Mouse (Mus musculus): ENCODE results near the gene Crtam.

Gene Crtam

GRCm38 (mm10) chr9:41028470-41028869 is 24.0 kb upstream of the Crtam start:
- no peak for TF ChIP-seq GATA4 (IDR thresholded peaks at IDR 0.05; ENCODE audit: insufficient replicate concordance, low read length)

DNA sequence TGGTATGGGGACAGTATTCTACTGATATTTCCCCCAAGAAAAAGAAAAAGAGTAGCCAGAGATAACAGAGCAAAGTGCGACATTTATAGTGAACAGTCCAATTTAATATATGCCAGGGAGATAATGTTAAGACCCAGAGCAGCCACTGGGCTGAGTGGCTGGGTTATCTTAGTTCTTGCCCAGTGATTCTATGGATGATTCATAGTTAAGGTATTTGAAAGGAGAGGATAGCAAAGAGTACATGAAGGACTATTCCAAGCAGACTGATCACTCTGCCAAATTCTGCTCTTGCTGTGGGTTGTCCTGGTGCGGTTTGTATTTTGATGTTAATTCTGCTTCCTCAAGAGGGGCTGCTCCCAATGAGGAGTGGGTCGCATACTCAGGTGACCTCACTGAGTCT is 17.3 kb upstream of the Crtam start:
- no peak for TF ChIP-seq GATA4 (IDR thresholded peaks at IDR 0.05; ENCODE audit: insufficient replicate concordance, low read length)

GRCm38 (mm10) chr9:41020486-41020885 is 16.1 kb upstream of the Crtam start:
- TF ChIP-seq GATA4 (IDR thresholded peaks at IDR 0.05; ENCODE audit: insufficient replicate concordance, low read length), result no peak

GRCm38 (mm10) chr9:41014512-41014911 is 10.1 kb upstream of the Crtam start:
- TF ChIP-seq GATA4 (IDR thresholded peaks at IDR 0.05; ENCODE audit: insufficient replicate concordance, low read length), result no peak

DNA sequence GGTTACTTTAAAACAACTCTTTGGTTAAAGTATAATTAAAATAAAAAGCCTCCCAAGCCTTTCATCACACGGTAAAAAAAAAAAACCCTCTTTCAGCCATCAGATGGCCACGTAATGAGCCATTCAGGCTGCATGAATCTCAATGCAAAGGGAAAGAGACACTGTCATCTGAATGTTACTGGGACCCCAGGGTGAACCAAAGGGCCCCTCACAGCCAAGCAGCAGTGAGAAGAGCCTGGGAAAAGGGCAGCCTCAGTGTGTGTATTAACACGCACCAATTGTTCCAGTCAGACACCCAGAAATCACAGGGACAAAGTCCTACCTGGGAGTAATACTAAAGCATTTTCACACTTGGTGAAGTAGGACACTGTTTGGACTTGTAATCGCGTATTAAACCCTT is 8.0 kb upstream of the Crtam start:
- TF ChIP-seq GATA4 (IDR thresholded peaks at IDR 0.05; ENCODE audit: insufficient replicate concordance, low read length), result no peak

DNA sequence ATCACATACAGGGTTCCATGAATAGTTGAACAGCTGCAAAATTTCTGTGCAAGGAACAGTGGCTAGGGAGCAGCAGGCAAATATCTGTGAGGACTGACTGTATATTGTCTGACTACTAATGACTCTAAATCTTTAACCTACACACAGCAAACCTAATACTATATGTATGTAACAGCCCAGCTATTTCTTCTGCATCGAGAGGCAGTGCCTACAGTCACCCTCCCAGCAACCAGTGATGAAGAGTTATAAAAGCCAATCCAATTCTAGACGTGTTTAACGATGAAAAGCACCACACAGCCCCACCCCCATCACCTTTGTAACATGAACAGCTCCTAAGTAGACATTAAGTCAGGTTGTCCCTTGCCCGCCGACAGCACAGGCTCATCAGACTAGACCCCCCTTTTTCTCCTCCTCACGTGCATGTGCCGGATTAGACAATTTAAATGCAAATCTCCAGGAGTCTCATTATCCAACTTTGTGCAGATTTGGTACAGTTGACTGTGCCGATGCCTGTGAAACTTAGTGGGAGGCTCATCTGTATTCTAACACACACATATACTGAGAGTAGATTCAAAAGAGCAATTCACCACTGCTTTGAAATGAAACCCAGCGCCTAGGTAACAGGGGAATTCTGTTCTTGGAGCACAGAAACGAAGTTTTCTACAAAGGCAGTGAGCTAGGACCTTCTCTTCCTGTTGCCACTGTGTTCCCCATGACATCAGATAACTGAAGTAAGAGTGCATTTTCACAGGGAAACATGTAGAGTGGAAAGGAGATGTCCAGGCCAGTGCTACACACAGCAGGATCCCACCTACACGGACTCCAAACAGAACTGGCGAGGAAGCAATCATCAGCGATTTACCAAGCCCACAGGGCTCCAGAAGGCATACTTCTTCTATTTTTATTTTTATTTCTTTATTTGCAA is 7.3 kb upstream of the Crtam start:
- TF ChIP-seq GATA4 (IDR thresholded peaks at IDR 0.05; ENCODE audit: insufficient replicate concordance, low read length), result no peak

DNA sequence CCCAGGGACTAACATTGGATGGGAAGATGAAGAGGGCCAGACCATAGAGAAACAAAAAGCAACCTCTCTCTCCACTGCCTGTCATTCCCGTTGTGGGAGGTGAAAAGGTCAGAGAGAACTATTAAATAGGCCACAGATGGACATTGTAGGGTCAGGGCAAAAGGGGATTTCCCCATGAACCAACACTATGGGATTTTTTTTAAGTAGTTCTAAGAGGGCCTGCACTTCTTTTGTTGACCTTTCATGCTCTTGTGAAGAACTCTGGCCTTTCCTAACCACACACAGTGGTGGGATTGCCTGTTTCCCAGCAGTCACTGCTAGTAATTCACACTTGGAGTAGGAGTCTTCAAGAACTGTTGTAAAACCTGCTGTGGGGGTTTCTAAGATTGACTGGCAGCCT is 3.4 kb upstream of the Crtam start:
- TF ChIP-seq GATA4 (IDR thresholded peaks at IDR 0.05; ENCODE audit: insufficient replicate concordance, low read length), result no peak

GRCm38 (mm10) chr9:40997116-40997779 is 7.2 kb downstream of the Crtam start:
- no peak for TF ChIP-seq GATA4 (IDR thresholded peaks at IDR 0.05; ENCODE audit: insufficient replicate concordance, low read length)

DNA sequence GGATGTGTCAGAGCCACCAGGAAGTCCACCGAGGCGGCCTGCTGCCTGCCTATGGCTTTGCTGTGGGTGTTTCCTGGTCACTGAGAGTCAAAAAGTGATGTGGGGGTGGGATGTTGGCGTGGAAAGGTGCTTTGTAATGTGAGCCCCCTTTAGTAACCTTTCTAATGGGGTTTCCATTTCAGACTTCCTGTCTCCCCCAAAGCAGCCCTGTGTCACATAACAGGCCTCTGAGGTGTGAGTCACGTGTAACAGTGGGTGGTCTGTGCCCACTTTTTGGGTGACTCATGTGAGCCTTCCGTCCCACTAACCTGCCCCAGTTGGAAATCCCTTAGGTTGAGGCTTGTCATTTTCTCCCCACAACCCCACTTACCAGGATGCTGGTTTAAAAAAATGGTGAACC is 10.4 kb downstream of the Crtam start:
- no peak for TF ChIP-seq GATA4 (IDR thresholded peaks at IDR 0.05; ENCODE audit: insufficient replicate concordance, low read length)

DNA sequence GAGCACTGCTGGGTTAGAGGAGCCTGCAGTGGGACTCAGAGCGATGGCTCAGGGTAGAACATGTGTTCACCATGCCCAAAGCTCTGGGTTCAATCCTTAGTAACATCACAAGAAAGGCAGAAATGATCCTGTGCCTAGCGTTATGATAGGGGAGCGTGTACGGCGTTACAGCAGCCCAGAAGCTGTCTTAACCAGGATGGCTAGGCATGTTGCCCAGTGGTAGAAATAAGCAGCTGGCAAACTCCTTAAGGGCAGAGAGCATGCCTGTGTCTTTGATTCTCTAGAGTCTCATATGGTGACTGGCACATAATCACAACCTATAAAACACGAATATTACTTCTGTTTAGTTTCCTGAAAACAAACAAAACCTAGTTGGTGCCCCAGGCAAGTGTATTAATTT is 12.9 kb downstream of the Crtam start:
- TF ChIP-seq GATA4 (IDR thresholded peaks at IDR 0.05; ENCODE audit: insufficient replicate concordance, low read length), result no peak

DNA sequence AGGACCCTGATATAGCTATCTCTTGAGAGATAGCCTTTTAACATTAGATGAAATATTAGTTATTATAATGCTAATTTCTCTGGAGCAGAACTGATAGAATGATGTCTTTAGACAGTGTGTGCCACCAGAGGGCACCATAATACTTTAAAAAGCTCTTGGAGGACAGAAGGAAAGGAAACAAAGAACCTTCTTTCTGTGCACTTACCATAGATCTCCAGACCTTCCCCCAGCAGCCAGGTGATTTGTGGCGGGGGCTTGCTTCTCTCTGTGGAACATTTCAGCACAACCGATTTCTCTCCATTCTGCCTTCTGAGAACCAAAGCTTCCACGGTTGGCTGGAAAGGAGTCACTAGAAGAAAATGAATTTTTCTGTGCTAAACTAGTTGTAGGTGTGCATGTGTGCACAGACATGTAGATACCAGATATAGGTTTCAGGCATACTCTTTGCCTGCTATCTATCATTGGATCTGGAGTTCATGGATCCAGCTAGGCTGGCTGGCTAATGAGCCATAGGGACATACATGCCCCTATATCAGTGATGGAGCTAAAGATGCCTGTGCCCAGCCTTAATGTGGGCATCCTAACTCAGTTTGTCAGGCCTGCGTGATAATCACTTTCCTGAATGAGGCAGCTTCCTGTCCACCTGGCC is 14.4 kb downstream of the Crtam start:
- TF ChIP-seq GATA4 (IDR thresholded peaks at IDR 0.05; ENCODE audit: insufficient replicate concordance, low read length), result no peak

DNA sequence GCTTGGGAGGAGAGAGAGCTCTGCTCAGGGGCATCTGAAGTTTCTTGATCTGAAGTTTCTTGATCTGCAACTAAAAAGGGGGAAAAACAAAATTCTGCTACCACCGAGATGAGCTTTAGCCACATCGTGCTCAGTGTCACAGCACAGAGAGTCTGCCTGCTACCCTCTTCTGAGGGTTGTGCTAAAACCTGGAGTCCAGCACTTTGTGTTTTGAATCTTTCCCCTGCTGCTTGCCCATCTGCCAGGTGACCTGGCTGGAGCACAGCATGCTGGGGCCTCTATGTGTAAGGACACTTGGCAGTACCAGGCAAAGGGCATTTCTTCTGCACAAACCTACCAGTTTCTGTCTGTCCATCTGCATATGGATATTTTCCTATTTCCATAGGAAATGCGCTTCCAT is 20.1 kb downstream of the Crtam start:
- TF ChIP-seq GATA4 (IDR thresholded peaks at IDR 0.05; ENCODE audit: insufficient replicate concordance, low read length), result no peak

DNA sequence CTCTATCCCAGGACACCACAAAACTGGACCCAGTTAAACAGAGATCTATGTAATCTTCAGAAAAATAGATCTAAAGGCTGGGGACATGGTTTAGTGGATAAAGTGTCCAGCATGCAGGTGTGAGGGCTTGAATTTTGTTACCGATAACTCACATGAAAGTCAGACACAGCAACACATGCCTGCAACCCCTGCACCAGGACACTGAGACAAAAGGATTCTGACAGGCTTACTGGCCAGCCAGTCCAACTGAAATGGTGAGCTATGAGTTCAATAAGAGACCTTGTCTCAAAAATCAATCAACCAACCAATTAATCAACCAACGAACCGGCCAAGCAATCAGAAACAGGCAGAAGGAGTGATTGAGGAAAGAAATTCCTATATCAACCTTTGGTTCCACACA is 20.7 kb downstream of the Crtam start:
- no peak for TF ChIP-seq GATA4 (IDR thresholded peaks at IDR 0.05; ENCODE audit: insufficient replicate concordance, low read length)

GRCm38 (mm10) chr9:40982480-40982879 is 21.9 kb downstream of the Crtam start:
- no peak for TF ChIP-seq GATA4 (IDR thresholded peaks at IDR 0.05; ENCODE audit: insufficient replicate concordance, low read length)

GRCm38 (mm10) chr9:40974042-40974801 is 30.2 kb downstream of the Crtam start:
- no peak for TF ChIP-seq GATA4 (IDR thresholded peaks at IDR 0.05; ENCODE audit: insufficient replicate concordance, low read length)
